19 mouse cellular contexts compared by ENCODE assay signal in the genomic region with DNA sequence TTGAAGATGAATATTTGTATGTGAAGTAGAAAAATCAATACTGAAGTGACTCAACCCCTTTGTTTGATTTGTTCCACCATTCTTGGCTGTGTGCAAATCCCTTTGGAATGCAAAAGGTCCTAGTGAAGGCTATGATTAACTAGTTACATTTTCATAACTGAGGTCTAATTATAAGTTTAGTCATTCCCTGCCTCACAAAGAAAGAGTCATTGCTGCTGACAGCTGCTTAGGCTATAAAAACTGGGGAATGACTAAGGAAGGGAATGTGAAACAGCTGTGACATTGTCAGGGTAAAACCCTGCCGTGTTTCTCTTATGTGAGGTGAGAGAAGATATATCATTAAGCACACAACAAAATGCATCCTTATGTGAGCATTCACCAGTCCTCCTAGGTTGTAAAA.
DNase-seq lines count a peak whose midpoint lies in the region; ATAC-seq and TF ChIP-seq lines count a peak whose summit lies in the region.
"Had no signal": no experiment of that assay in that cellular context is flagged by ENCODE, and none has a peak within 500 bp of the region (broad histone marks: within the 10 kb centered on the region; RNA-seq: fewer than 3 reads in every experiment).

No protein-coding gene starts in this region.

- no peaks in the 10 kb centered on the region for H3K36me3 ChIP-seq in forebrain, embryonic 16.5 days (ENCODE audit: control insufficient read depth, insufficient read depth)
- H3K36me3 ChIP-seq in forebrain, embryonic 12.5 days (replicated peaks): no peaks in the 10 kb centered on the region
- no peaks in the 10 kb centered on the region for H3K36me3 ChIP-seq in limb, embryonic 13.5 days
- H3K36me3 ChIP-seq: midbrain, embryonic 13.5 days had no signal

- H3K9ac ChIP-seq in forebrain, embryonic 16.5 days (replicated peaks; ENCODE audit: low read depth, low read length): no peak overlapping the region
- H3K9ac ChIP-seq in forebrain, embryonic 12.5 days: no peak overlapping the region
- no peak overlapping the region for H3K9ac ChIP-seq in limb, embryonic 13.5 days
- H3K9ac ChIP-seq: liver, postnatal 0 days; midbrain, embryonic 13.5 days had no signal

- H3K4me2 ChIP-seq in forebrain, embryonic 16.5 days (ENCODE audit: low read length): no peak overlapping the region
- H3K4me2 ChIP-seq in forebrain, embryonic 12.5 days: no peak overlapping the region
- no peak overlapping the region for H3K4me2 ChIP-seq in limb, embryonic 13.5 days (replicated peaks)
- H3K4me2 ChIP-seq: midbrain, embryonic 13.5 days had no signal

- POLR2A ChIA-PET in Patski (lab: Charles Lee): no interaction called here

- 55% methylated on average over 1 of the region's 1 CpGs for WGBS in forebrain, embryonic 16.5 days
- WGBS in forebrain, embryonic 12.5 days: 67% methylated on average over 1 of the region's 1 CpGs
- WGBS in limb, embryonic 13.5 days: 18% methylated on average over 1 of the region's 1 CpGs

- peak; percentile 31; the same call in 1 of the 2 replicates for ATAC-seq in forebrain, embryonic 16.5 days
- no peak for ATAC-seq in forebrain, embryonic 12.5 days (ENCODE audit: low FRiP score)
- ATAC-seq in Patski: peak; percentile 97
- ATAC-seq in limb, embryonic 13.5 days (ENCODE audit: low FRiP score, low read depth): peak; percentile 66
- ATAC-seq: hindbrain, postnatal 0 days; liver, postnatal 0 days; midbrain, embryonic 13.5 days had no signal

- no peaks in the 10 kb centered on the region for H3K4me1 ChIP-seq in forebrain, embryonic 16.5 days (replicated peaks; ENCODE audit: control insufficient read depth, insufficient read depth, low read length)
- no peaks in the 10 kb centered on the region for H3K4me1 ChIP-seq in forebrain, embryonic 12.5 days
- no peaks in the 10 kb centered on the region for H3K4me1 ChIP-seq in limb, embryonic 13.5 days
- H3K4me1 ChIP-seq: midbrain, embryonic 13.5 days had no signal

- H3K4me3 ChIP-seq in forebrain, embryonic 16.5 days (replicated peaks; ENCODE audit: low read length): no peak overlapping the region
- no peak overlapping the region for H3K4me3 ChIP-seq in forebrain, embryonic 12.5 days (replicated peaks)
- no peak overlapping the region for H3K4me3 ChIP-seq in limb, embryonic 13.5 days
- H3K4me3 ChIP-seq: midbrain, embryonic 13.5 days had no signal

- CTCF ChIA-PET in Patski (lab: Charles Lee): no interaction called here

- in situ Hi-C loops in Patski (cut with MboI; ENCODE audit: low pct_unique_long_range_greater_than_20kb): no loop called here

- DNase-seq in 3T3-L1 (ENCODE audit: low read depth, low spot score) (peak; percentile 82), Patski (ENCODE audit: low read depth, low spot score) (peak; percentile 39)
- no peak for DNase-seq in cerebellum, postnatal 36 days
- no peak for DNase-seq in cerebellum, adult 11-12 months
- no peak for DNase-seq in kidney, postnatal 25 days
- DNase-seq: adrenal gland, postnatal 36 days; cerebellum, postnatal 10 days; gastrocnemius, postnatal 36 days; kidney, adult 18-20 months; liver, postnatal 0 days; lung, postnatal 10 days; right cerebral cortex, adult 18-20 months; thymus, postnatal 14 days had no signal

- TF ChIP-seq CTCF in Patski (IDR thresholded peaks at IDR 0.05): no peak

- no peaks in the 10 kb centered on the region for H3K9me3 ChIP-seq in forebrain, embryonic 16.5 days (ENCODE audit: control insufficient read depth, low read length)
- no peaks in the 10 kb centered on the region for H3K9me3 ChIP-seq in forebrain, embryonic 12.5 days
- no peaks in the 10 kb centered on the region for H3K9me3 ChIP-seq in limb, embryonic 13.5 days
- H3K9me3 ChIP-seq: midbrain, embryonic 13.5 days had no signal

- no peak overlapping the region for H3K27ac ChIP-seq in forebrain, embryonic 16.5 days (ENCODE audit: low read length)
- H3K27ac ChIP-seq in forebrain, embryonic 12.5 days: no peak overlapping the region
- H3K27ac ChIP-seq in limb, embryonic 13.5 days: no peak overlapping the region
- H3K27ac ChIP-seq: hindbrain, postnatal 0 days; kidney, postnatal 0 days; midbrain, embryonic 13.5 days had no signal

- no peaks in the 10 kb centered on the region for H3K27me3 ChIP-seq in forebrain, embryonic 16.5 days (replicated peaks; ENCODE audit: control insufficient read depth, insufficient read depth, low read length)
- no peaks in the 10 kb centered on the region for H3K27me3 ChIP-seq in forebrain, embryonic 12.5 days
- H3K27me3 ChIP-seq in Patski: no peaks in the 10 kb centered on the region
- no peaks in the 10 kb centered on the region for H3K27me3 ChIP-seq in limb, embryonic 13.5 days
- H3K27me3 ChIP-seq: midbrain, embryonic 13.5 days had no signal

Comparison
In these comparisons a context has a peak if more than half of its experiments do, and no peak if none do; other contexts are left out.
1. DNase-seq: peak in 3T3-L1 (single experiment) and Patski (single experiment); none in cerebellum, postnatal 36 days (0 of 2), cerebellum, adult 11-12 months (single experiment) and kidney, postnatal 25 days (0 of 2).